Mouse (Mus musculus): ENCODE measurements around the gene Nhp2. TPM values are rescaled to one million over a fixed set of nuclear protein-coding genes. Genes with fewer than 3 reads are reported as not detected.
A peak's percentile ranks its signal among the peaks of the same experiment; 100 is the strongest.
"Not testable (repeated sequence)": the region's sequence is repeated elsewhere in the genome, so short reads cannot be mapped to it uniquely, and the experiment has no call there.

Nhp2 gene
- total RNA-seq, 2 experiments from 2014 or later: 23.8 to 32.7 TPM

- intact Hi-C loops (cut with DNase I; ENCODE audit: low total_unique reads): no loop called here
- DNase-seq: peak; percentile 73
Observed at GRCm38 (mm10) chr11:51650691-51651515, 31.4 kb downstream of the Nhp2 start, which contains the start of the genes N4bp3 and D930048N14Rik. Gene N4bp3, minus strand, starts transcription at chr11:51650842. Gene D930048N14Rik, plus strand, starts transcription at chr11:51650954.

GRCm38 (mm10) chr11:51652889-51653418, 33.4 kb downstream of the Nhp2 start:
- intact Hi-C loops (cut with DNase I; ENCODE audit: low total_unique reads): no loop called here
- no peak for DNase-seq

DNA sequence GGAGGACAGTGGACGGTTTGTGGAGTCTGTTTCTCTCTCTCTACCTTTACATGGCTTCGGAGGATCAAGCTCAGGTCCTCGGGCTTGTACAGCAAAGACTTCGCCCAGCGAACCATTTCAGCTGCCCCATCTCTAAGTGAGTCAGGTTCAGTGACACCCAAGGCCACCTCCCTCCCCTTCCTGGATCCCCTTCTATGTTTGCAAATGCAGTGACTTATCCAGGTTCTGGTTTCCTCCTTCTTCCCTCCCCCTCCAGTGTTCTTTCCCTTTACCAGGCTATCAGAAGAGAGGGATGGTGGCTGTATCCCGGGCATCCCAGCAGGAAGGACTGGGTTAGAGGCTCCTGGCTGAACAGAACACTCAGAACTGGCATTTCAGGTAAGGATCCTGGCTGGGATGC, 34.2 kb downstream of the Nhp2 start:
- no peak for DNase-seq
- intact Hi-C loops (cut with DNase I; ENCODE audit: low total_unique reads): no loop called here

DNA sequence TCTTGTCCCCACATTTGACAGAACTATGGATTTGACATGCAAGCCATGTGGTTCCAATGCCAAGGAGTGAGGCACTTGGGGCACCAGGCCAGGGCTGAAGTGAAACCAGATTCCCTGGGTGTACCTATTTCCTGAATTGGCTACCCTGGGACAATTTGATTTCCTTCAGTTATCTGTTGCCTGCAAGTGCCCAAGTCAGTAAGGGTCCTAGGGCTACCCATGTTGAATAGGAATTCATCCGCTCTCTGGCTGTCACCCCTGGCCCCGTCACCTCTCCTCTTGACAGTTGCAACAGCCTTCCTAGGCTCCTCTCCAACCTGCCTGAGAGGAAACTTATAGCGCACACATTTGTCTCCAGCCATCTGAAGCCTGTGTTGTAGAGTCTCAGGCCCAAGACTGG, 35.4 kb downstream of the Nhp2 start:
- no peak for DNase-seq
- intact Hi-C loops (cut with DNase I; ENCODE audit: low total_unique reads): no loop called here

DNA sequence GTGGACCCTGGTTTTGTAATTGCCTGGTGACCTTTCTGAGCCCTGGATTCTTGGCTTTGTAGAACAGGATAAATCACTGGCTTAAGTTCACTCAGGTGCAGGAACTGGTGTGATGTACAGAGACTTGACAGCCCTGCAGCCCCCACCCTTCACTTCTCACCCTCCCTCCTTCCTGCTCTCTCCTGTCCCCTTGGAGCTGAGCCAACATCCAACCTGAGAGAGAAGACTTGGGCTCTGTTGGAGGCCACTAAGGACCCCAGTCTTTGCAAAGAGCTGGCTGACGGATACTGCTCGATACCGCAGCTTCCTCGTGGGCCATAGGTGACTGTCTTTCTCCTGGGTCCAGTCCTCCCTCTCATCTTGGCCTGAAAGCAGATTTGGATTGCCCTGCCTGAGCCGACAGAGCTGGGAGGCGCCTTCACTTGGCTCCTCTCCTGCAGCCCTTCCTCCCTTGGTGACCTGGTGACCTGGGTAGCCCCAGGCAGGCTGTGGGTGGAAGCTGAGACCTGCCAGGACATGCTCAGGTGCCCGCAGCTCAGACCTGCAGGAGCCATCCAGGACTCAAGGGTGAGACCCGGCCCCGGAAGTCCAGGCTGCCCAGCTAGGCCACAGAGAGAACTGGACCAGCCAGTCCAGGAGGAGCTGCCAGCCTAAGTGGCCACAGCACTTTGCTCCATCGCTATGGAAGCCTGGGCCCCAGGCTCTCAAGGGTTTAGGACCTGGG, 37.4 kb downstream of the Nhp2 start:
- DNase-seq: no peak

GRCm38 (mm10) chr11:51658291-51658690, 38.8 kb downstream of the Nhp2 start:
- no peak for DNase-seq
- intact Hi-C loops (cut with DNase I; ENCODE audit: low total_unique reads): no loop called here

More for the DNA sequence above, 37.4 kb downstream of the Nhp2 start:
- intact Hi-C loops (cut with DNase I; ENCODE audit: low total_unique reads): no loop called here

DNA sequence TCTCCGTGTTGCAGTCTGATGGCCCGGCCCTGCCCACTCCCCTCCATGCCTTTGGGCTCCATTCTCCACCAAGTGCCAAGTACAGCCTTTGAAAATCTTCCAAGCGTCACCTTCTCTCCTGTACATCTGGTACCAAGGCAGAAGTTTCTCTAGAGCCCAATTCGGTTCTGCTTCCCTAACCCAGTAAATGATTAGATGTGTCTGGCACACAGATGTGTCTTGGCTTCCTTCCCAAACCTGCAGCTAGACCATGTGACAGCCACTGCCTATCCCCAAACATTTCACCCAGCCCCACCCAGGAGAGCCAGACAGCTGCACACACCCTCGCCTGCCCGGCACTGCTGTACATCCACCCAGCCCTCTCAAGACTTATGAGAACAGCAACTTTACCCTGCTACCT, 39.2 kb downstream of the Nhp2 start:
- intact Hi-C loops (cut with DNase I; ENCODE audit: low total_unique reads): no loop called here
- no peak for DNase-seq

- no peak for DNase-seq
- intact Hi-C loops (cut with DNase I; ENCODE audit: low total_unique reads): no loop called here
Observed at GRCm38 (mm10) chr11:51661867-51662365, 42.4 kb downstream of the Nhp2 start.

DNA sequence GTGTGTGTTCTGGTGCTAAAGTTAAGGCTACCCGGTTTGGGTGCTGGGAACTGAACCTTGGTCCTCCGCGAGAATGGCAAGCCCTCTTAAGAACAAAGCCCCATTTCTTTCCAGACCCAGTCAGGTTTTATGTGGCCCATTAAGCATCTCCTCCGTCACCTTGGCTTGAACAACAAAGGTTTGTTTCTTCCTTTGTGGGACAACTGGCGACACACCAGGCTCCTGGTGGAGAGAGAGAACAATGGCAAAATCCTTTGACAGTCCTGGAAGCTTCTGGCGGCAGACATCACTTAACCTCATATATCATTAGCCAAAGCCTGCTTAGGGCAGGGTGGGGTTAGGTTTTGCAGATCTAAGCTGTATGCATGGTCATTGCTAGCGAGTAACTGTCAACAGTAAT, 43.1 kb downstream of the Nhp2 start:
- intact Hi-C loops (cut with DNase I; ENCODE audit: low total_unique reads): no loop called here
- no peak for DNase-seq

DNA sequence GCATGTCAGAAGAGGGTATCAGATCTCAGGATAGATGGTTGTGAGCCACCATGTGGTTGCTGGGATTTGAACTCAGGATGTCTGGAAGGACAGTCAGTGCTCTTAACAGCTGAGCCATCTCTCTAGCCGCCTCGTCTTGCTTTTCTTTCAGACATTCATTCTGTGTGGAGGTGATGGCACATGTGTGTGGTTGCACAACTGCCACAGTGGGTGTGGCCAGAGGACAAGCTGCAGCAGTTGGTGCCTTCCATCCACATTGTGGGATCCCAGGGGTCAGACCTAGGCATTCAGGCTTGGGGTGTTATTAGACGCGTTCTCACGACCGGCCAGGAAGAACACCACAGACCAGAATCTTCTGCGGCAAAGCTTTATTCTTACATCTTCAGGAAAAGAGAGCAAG, 45.2 kb downstream of the Nhp2 start:
- intact Hi-C loops (cut with DNase I; ENCODE audit: low total_unique reads); DNase-seq: not testable (repeated sequence)

DNA sequence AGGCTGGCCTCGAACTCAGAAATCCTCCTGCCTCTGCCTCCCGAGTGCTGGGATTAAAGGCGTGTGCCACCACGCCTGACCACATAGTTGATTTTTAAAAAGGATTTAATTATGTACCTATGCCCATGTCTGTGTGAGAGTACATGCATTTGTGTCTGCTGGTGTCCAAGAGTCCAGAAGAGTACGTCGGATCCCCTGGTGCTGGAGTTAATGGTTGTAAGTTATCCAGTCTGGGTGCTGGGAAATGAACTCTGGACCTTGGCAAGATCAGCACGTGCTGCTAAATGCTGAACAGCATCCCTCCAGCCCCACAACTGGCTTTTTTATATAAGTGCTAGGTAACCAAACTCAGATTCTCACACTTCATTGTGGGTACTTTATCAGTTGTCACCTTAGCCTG, 51.3 kb downstream of the Nhp2 start:
- no peak for DNase-seq
- intact Hi-C loops (cut with DNase I; ENCODE audit: low total_unique reads): no loop called here

GRCm38 (mm10) chr11:51671376-51671775, 51.8 kb downstream of the Nhp2 start:
- intact Hi-C loops (cut with DNase I; ENCODE audit: low total_unique reads): no loop called here

DNA sequence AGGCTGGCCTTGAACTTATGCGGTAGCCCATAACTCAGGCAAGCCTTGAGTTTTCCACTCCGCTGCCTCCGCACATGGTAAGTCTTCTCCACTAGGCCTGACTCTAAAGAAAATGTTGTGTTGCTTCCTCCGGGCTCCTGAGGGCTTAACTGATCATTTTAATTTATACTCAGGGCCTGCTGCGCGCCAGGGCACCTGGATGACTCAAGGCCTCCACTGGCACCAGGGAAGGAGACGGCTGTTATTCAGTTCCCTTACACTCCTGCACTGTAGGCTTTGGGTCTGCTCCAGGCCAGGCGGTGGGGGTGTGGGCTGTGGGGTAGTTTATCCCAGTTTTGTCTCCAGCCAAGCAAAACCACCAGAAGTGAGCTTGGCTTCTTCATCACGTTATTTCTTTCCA, 53.8 kb downstream of the Nhp2 start:
- intact Hi-C loops (cut with DNase I; ENCODE audit: low total_unique reads): no loop called here
- no peak for DNase-seq

More at GRCm38 (mm10) chr11:51671376-51671775, 51.8 kb downstream of the Nhp2 start:
- no peak for DNase-seq

Other genes with a start within 250 kb of the Nhp2 start
- 10 to 100 TPM; 18.1 to 21.5 TPM for gene Phykpl, start 35.0 kb upstream of the Nhp2 start, total RNA-seq (2021)
- 100 to 1,000 TPM; 118 to 144 TPM for gene Hnrnpab, start 12.9 kb upstream of the Nhp2 start, total RNA-seq (2021)
- 10 to 100 TPM; 11.8 to 13.3 TPM for gene Rmnd5b, start 16.2 kb downstream of the Nhp2 start, total RNA-seq (2021)
- gene N4bp3, start 31.1 kb downstream of the Nhp2 start, total RNA-seq (2021): 10 to 100 TPM in 1 of 2 experiments, 1 to 10 TPM in 1; 8.7 to 12.2 TPM
- gene D930048N14Rik, start 31.2 kb downstream of the Nhp2 start, total RNA-seq (2021): under 1 TPM; 0.33 to 0.60 TPM
- 10 to 100 TPM; 28.9 to 29.6 TPM for gene 0610009B22Rik, start 69.1 kb downstream of the Nhp2 start, total RNA-seq (2021)
- 10 to 100 TPM; 22.9 to 35.1 TPM for gene Sec24a, start 143.9 kb downstream of the Nhp2 start, total RNA-seq (2021)
- gene Sar1b, start 144.0 kb downstream of the Nhp2 start, total RNA-seq (2021): 100 to 1,000 TPM; 212 to 254 TPM
- gene Jade2, start 237.9 kb downstream of the Nhp2 start, total RNA-seq (2021): 1 to 10 TPM; 2.0 to 5.0 TPM

Measured in gastrocnemius, postnatal 14 days (tissue).